Mouse (Mus musculus) MEL (cell line): ENCODE data around the gene Sox30.

Source experiments
- CHD2 ChIP-seq: IDR thresholded peaks from 2 replicates; pipeline ENCODE4 v1.6.1; 2011; ENCODE audit warnings: low read length, improper control_type of control experiment
- CTCF ChIP-seq, 3 experiments: IDR thresholded peaks in 2 of 3; conservative IDR thresholded peaks in 1 of 3; 2 replicates each; pipeline ENCODE4 v1.5.1; 2011 to 2012; ENCODE audit warnings: low read length in 3 of 3, low read depth in 2 of 3, mild to moderate bottlenecking in 2 of 3, improper control_type of control experiment in 1 of 3, inconsistent platforms in 1 of 3, mixed read lengths in 1 of 3, moderate library complexity in 1 of 3; ENCODE audit not compliant: control insufficient read depth in 1 of 3, insufficient read depth in 1 of 3, poor library complexity in 1 of 3, severe bottlenecking in 1 of 3
- EP300 ChIP-seq, 2 experiments: IDR thresholded peaks; 2 replicates each; pipeline ENCODE4 v1.6.1; 2011; ENCODE audit warnings: improper control_type of control experiment in 2 of 2, low read length in 2 of 2, low read depth in 1 of 2, mild to moderate bottlenecking in 1 of 2
- GABPA ChIP-seq: IDR thresholded peaks from 2 replicates; pipeline ENCODE4 v1.6.1; 2012; ENCODE audit warnings: low read depth, mild to moderate bottlenecking, inconsistent platforms, low read length, improper control_type of control experiment, moderate library complexity
- MAFK ChIP-seq: IDR thresholded peaks from 2 replicates; pipeline ENCODE4 v1.6.1; 2011; ENCODE audit warnings: low read depth, mild to moderate bottlenecking, low read length, improper control_type of control experiment, borderline replicate concordance
- MAZ ChIP-seq: IDR thresholded peaks from 2 replicates; pipeline ENCODE4 v1.6.1; 2012; ENCODE audit warnings: low read depth, mild to moderate bottlenecking, inconsistent platforms, low read length, improper control_type of control experiment
- MXI1 ChIP-seq: IDR thresholded peaks from 2 replicates; pipeline ENCODE4 v1.6.1; 2011; ENCODE audit warnings: mild to moderate bottlenecking, low read depth, low read length, improper control_type of control experiment
- MYB ChIP-seq: IDR thresholded peaks from 2 replicates; pipeline ENCODE4 v1.6.1; 2011; ENCODE audit warnings: mild to moderate bottlenecking, low read depth, low read length, improper control_type of control experiment
- NELFE ChIP-seq: IDR thresholded peaks from 2 replicates; pipeline ENCODE4 v1.6.1; 2011; ENCODE audit warnings: low read depth, low read length, improper control_type of control experiment
- POLR2A ChIP-seq, 2 experiments: IDR thresholded peaks; 2 replicates each; pipeline ENCODE4 v1.6.1; 2011 to 2012; ENCODE audit warnings: low read length in 2 of 2, mild to moderate bottlenecking in 2 of 2, control low read depth in 1 of 2, improper control_type of control experiment in 1 of 2, low read depth in 1 of 2, moderate library complexity in 1 of 2; ENCODE audit not compliant: control insufficient read depth in 1 of 2, insufficient read depth in 1 of 2, poor library complexity in 1 of 2
- POLR2AphosphoS2 ChIP-seq: IDR thresholded peaks from 2 replicates; pipeline ENCODE4 v1.6.1; 2011; ENCODE audit warnings: low read length, improper control_type of control experiment
- TBP ChIP-seq: IDR thresholded peaks from 2 replicates; pipeline ENCODE4 v1.8.0; 2011; ENCODE audit warnings: low read depth, low read length, improper control_type of control experiment
- UBTF ChIP-seq: IDR thresholded peaks from 2 replicates; pipeline ENCODE4 v1.6.1; 2012; ENCODE audit warnings: low read depth, mild to moderate bottlenecking, inconsistent platforms, low read length, improper control_type of control experiment, moderate library complexity, borderline replicate concordance; ENCODE audit not compliant: insufficient read depth
- ZNF384 ChIP-seq: IDR thresholded peaks from 2 replicates; pipeline ENCODE4 v1.6.1; 2012; ENCODE audit warnings: low read depth, mild to moderate bottlenecking, inconsistent platforms, low read length, improper control_type of control experiment

- no peak for TF ChIP-seq CTCF (IDR thresholded peaks at IDR 0.05 in 2 of 3, conservative IDR thresholded peaks at IDR 0.05 in 1 of 3; ENCODE audit: control insufficient read depth in 1 of 3, insufficient read depth in 1 of 3, low read depth in 2 of 3, low read length in 3 of 3, poor library complexity in 1 of 3, severe bottlenecking in 1 of 3)
- TF ChIP-seq POLR2AphosphoS2, result no peak
- no peak for TF ChIP-seq UBTF
- no peak for TF ChIP-seq MAZ
- no peak for TF ChIP-seq POLR2A (IDR thresholded peaks at IDR 0.05; ENCODE audit: control insufficient read depth in 1 of 2, insufficient read depth in 1 of 2, low read depth in 1 of 2, low read length in 2 of 2, poor library complexity in 1 of 2)
- TF ChIP-seq GABPA, result no peak
- TF ChIP-seq MYB, result no peak
- no peak for TF ChIP-seq ZNF384
- no peak for TF ChIP-seq MAFK
- TF ChIP-seq EP300 (IDR thresholded peaks at IDR 0.05; ENCODE audit: low read depth in 1 of 2, low read length in 2 of 2), result no peak
- TF ChIP-seq TBP, result no peak
- TF ChIP-seq MXI1, result no peak
- TF ChIP-seq CHD2, result no peak
- no peak for TF ChIP-seq NELFE
Measured at GRCm38 (mm10) chr11:46020246-46020645, 40.1 kb downstream of the Sox30 start.
